Mouse (Mus musculus): ENCODE measurements at regions not wholly inside any gene's neighbourhood (a gene's known extent, or its start where the extent isn't known, plus 50 kb on each side); places are given as distances from the start of the nearest gene placed in this dataset.

GRCm38 (mm10) chr13:26109013-26109412 lies 661.0 kb downstream of the Hdgfl1 start:
- TF ChIP-seq CTCF (IDR thresholded peaks at IDR 0.05; ENCODE audit: control insufficient read depth, insufficient read depth, insufficient read length) (no peak), MYOD1 (IDR thresholded peaks at IDR 0.05; ENCODE audit: control insufficient read depth, insufficient read length, low read depth) (no peak), USF1 (IDR thresholded peaks at IDR 0.05; ENCODE audit: low read depth) (no peak)
